In the genomic region with DNA sequence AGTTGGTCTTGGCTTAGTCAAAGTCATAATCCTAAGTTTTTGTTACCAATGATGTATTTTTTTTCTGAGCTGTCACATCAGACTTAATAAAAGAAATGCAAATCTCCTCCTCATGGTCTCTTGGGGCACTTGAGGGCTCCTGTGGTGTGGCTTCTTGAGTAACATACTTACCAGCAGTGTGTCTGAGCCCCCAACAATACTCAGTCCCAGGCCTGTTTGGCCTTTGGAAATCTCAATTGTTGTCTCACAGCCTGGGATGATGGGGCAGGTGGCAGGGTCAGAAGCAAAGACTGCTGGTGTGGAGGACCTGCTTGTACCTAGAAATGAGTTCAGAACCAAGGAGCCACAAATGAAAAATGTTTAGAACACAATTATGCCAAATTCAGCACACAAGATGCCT, we compare ENCODE assay signal across 18 mouse cellular contexts.
"Had no signal": no experiment of that assay in that cellular context is flagged by ENCODE, and none has a peak within 500 bp of the region (broad histone marks: within the 10 kb centered on the region; RNA-seq: fewer than 3 reads in every experiment).

No protein-coding gene starts in this region.

- H3K9me3 ChIP-seq: liver, embryonic 15.5 days; lung, embryonic 15.5 days; neural tube, embryonic 12.5 days; stomach, embryonic 15.5 days had no signal

- H3K4me2 ChIP-seq: liver, embryonic 15.5 days; lung, embryonic 15.5 days; neural tube, embryonic 12.5 days; stomach, embryonic 15.5 days had no signal

- H3K4me3 ChIP-seq: liver, embryonic 15.5 days; lung, embryonic 15.5 days; megakaryocyte, embryonic 14.5 days; neural tube, embryonic 12.5 days; stomach, embryonic 15.5 days had no signal

- ATAC-seq: liver, postnatal 0 days; lung, postnatal 0 days; midbrain, embryonic 16.5 days had no signal

- H3K4me1 ChIP-seq: liver, embryonic 15.5 days; lung, embryonic 15.5 days; megakaryocyte, embryonic 14.5 days; neural tube, embryonic 12.5 days; stomach, embryonic 15.5 days had no signal

- DNase-seq: liver, postnatal 0 days; lung, adult 2 months; lung, postnatal 14 days; lung, postnatal 36 days; midbrain, embryonic 14.5 days; right cerebral cortex, postnatal 14 days; thymus, adult 2 months; thymus, postnatal 25 days; thymus, postnatal 4 days had no signal

- H3K27me3 ChIP-seq: liver, embryonic 15.5 days; lung, embryonic 15.5 days; megakaryocyte, embryonic 14.5 days; neural tube, embryonic 12.5 days; stomach, embryonic 15.5 days had no signal

- H3K36me3 ChIP-seq: liver, embryonic 15.5 days had no signal

- H3K27ac ChIP-seq: liver, embryonic 15.5 days; lung, embryonic 15.5 days; macrophage; neural tube, embryonic 12.5 days; stomach, embryonic 15.5 days; stomach, postnatal 0 days had no signal

- H3K9ac ChIP-seq: liver, embryonic 15.5 days; liver, postnatal 0 days; lung, embryonic 15.5 days; neural tube, embryonic 12.5 days; stomach, embryonic 15.5 days had no signal
